Mouse (Mus musculus) Patski (cell line): Measurements from ENCODE around the gene Slc44a3. TPM values are rescaled to one million over a fixed set of nuclear protein-coding genes. Genes with fewer than 3 reads are reported as not detected.
A peak's percentile ranks its signal among the peaks of the same experiment; 100 is the strongest.

Experiments used
- ATAC-seq: fragments of 100-300 bp; one replicate; pipeline ENCODE4 v1.8.0; 2021
- CTCF ChIA-PET: fragments of 350-600 bp; sonication (Branson Sonifier 250); formaldehyde crosslinking; loops from one replicate; lab custom pipeline; 2022; ENCODE audit warnings: inconsistent platforms; lab: Charles Lee
- POLR2A ChIA-PET: fragments of 350-600 bp; sonication (Branson Sonifier 250); formaldehyde crosslinking; loops from one replicate; lab custom pipeline; 2022; ENCODE audit warnings: antibody characterized with exemption, inconsistent platforms; lab: Charles Lee
- DNase-seq: peaks from one replicate; pipeline ENCODE4 v3.0.0-alpha.2; 2011; ENCODE audit warnings: low read depth, low spot score
- H3K27me3 ChIP-seq: fragments of 371-371 bp; one replicate; pipeline ENCODE4 v1.5.1; 2021
- CTCF ChIP-seq: fragments of 100-300 bp; IDR thresholded peaks from one replicate; pipeline ENCODE4 v1.5.1; 2021
- in situ Hi-C: fragments of 300-500 bp; cut with MboI; formaldehyde crosslinking; loops from 3 replicates; pipeline ENCODE4 v1.11.1; 2018; ENCODE audit warnings: low pct_unique_long_range_greater_than_20kb, mixed read lengths
- polyA plus RNA-seq: library from polyadenylated mRNA; unstranded; gene quantifications from one replicate; pipeline ENCODE4 v1.2.3, GENCODE M21; 2021

Gene Slc44a3
- polyA plus RNA-seq, 1 experiment from 2014 or later = 0.24 TPM

DNA sequence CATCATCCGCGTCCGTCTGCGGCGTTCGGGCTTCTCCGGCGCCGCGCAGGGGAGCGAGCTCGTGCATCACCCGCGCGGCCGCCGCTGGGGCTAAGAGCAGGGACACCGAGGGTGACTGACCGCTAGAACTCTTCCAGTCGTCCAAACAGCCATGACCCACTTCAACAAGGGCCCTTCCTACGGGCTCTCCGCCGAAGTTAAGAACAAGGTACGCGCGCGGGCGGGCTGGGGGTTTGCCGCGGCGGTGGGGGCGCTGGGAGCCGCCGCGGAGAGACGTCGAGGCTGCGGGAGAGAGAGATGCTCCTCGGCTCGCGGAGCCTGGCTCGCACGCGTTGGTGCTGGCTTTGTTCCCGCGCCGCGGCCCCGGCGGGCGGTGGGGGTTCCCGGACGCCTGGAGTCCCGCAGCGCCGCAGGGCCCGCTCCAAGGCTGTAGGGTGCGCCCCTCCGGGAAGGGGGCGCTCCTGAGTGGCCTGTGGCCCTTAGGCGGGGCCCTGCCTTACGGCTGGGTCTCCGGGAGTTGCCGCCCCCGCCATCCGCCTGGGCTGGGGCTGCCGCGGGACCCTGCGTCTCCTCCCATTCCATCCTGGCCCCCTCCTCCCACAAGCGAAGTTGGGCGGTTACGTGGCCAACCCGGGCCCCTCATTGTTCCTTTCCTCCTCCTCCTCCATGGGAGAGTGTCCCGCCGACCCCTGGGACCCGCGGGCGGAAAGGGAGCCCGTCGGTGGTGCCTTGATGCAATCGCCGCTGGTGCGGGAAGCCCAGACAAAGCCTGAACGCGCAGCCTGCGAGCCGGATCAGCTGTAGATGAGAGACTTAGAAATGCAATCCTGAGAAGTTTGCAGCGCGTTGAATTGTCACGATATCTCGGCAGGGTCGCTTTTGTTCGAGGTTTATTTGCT is 105.3 kb downstream of the Slc44a3 start:
- in situ Hi-C loops = loop anchor here (5.0 kb wide), 1 partner anchor 110 kb away; no protein-coding TSS in a partner anchor
- no peaks in the 10 kb centered on the region for H3K27me3 ChIP-seq
- DNase-seq (peak; percentile 44), ATAC-seq (peak; percentile 76)
- POLR2A ChIA-PET = interaction anchor here (0.6 to 3.6 kb wide), 8 partner anchors 18 to 78 kb away, joined by 3 to 19 read pairs (median 4); no protein-coding TSS in a partner anchor
- TF ChIP-seq CTCF = no peak
- CTCF ChIA-PET = interaction anchor here (1.2 to 2.2 kb wide), 4 partner anchors 54 to 106 kb away, joined by 3 to 13 read pairs (median 4); no protein-coding TSS in a partner anchor

DNA sequence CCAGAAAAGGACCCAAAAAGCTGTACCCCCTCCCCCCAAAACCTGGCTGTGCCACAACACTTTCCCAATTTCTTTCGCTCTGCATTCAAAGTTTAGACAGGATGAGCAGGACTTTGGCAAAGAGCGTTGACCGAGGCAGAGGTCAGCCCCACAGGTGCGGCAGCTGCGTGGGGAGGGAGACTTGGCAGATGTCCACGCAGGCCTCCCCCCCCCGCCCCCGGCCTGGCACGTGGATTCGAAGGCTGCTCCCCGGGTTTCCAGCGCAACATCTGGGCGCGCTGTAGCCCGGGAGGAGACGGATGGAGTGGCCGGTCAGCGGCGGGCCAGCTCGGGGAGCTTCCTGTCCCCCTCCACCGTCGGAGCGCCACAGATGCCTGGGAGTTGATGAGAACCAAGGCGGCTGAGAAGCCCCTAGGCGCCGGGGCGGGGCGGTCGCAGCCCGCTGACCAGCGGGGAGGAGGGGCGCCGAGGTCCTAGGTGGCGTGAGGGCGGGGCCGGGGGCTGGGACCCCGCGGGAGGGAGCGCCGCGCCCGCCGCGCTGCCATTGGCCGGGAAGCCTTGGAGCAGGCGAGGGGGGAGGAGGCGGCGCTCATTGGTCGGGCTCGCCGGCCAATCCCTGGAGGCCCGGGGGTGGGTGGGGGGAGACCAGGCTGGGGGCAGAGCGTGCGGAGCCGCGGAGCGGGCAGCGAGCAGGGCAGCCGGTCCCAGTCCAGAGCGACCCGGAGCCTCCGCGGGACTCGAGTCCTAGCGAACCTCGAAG is 106.2 kb downstream of the Slc44a3 start, which contains the start of gene Cnn3:
Cnn3 (plus strand) TSS at position 637 of the 760 bp plus-strand sequence.
- in situ Hi-C loops = loop anchor here (5.0 kb wide), 1 partner anchor 109 kb away; no protein-coding TSS in a partner anchor
- no peak for TF ChIP-seq CTCF
- H3K27me3 ChIP-seq = no peaks in the 10 kb centered on the region
- DNase-seq (peak; percentile 82), ATAC-seq (peak; percentile 89)
- ChIA-PET POLR2A (interaction anchor here (0.6 to 3.6 kb wide), 7 partner anchors 17 to 78 kb away, joined by 3 to 19 read pairs (median 3); no protein-coding TSS in a partner anchor), CTCF (interaction anchor here (1.1 to 1.3 kb wide), 3 partner anchors 10 to 78 kb away, joined by 3 to 4 read pairs (median 4); no protein-coding TSS in a partner anchor)

DNA sequence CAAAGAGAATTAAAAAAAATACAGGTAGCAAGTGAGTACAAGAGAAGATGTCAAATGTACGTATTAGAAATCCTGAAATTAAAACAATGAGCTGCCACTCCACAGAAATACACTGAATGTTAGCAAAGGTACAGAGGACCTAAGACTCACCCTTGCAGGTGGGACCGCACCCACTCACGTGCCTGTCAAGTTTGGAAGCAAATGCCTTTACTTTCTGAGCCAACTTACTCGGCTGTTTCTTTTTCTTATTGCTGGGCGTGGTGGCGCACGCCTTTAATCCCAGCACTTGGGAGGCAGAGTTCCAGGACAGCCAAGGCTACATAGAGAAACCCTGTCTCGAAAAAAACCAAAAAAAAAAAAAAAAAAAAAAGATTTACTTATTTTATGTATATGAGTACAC is 109.8 kb downstream of the Slc44a3 start:
- in situ Hi-C loops = no loop called here
- POLR2A ChIA-PET = interaction anchor here (0.6 to 1.1 kb wide), 4 partner anchors 25 to 101 kb away, joined by 3 to 4 read pairs (median 3); no protein-coding TSS in a partner anchor
- CTCF ChIA-PET = interaction anchor here (1.1 kb wide), 1 partner anchor 77 kb away, joined by 3 read pairs; no protein-coding TSS in a partner anchor
- ATAC-seq = no peak
- no peak for DNase-seq
- H3K27me3 ChIP-seq = no peaks in the 10 kb centered on the region
- TF ChIP-seq CTCF = no peak

DNA sequence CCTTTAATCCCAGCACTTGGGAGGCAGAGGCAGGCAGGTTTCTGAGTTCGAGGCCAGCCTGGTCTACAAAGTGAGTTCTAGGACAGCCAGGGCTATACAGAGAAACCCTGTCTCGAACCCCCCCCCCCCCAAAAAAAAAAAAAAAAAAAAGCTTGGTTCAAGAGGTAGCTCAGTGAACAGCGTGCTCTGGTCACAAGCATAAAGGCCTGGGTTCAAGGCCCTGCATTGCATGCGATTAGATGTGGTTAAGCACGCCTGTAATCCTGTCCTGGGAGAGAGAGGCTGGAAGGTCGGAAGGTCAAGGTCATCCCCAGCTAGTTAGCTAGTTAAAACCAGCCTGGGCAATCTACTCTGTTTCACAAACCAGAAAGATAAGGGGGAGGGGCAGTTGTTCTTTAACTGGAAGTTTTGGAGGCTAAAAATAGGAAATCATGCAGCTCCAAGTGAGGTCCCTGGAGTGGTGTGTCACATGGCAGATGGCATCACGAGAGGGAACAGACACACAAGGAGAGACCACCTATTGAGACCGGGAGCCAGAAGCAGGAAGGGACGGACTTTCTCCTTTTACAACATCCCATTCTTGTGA is 113.3 kb downstream of the Slc44a3 start:
- POLR2A ChIA-PET = interaction anchor here (0.6 to 1.2 kb wide), 3 partner anchors 9 to 1510 kb away, joined by 3 to 4 read pairs (median 4); no protein-coding TSS in a partner anchor
- no peaks in the 10 kb centered on the region for H3K27me3 ChIP-seq
- no peak for TF ChIP-seq CTCF
- no peak for DNase-seq
- ATAC-seq = no peak
- CTCF ChIA-PET = interaction anchor here (0.8 to 1.6 kb wide), 4 partner anchors 12 to 111 kb away, joined by 3 to 7 read pairs (median 3); no protein-coding TSS in a partner anchor
- in situ Hi-C loops = no loop called here

DNA sequence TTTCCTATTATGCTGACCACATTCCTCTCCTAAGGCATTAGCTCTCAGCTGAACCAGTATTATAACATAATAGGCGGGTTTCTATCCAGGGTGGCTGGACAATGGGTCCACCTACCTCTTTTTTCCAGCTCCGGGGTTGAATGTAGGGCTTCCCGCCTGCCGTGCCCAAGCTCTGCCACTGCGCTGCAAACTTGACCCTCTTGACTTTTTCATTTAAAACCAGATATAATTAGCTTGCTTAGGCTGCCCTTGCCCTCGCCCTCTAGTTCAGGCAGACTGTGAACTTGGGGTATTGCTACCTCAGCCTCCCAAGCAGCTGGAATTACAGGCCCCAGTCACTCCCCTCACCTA is 114.0 kb downstream of the Slc44a3 start:
- ATAC-seq (no peak), DNase-seq (no peak)
- H3K27me3 ChIP-seq = no peaks in the 10 kb centered on the region
- in situ Hi-C loops = no loop called here
- ChIA-PET POLR2A (interaction anchor here (0.8 kb wide), 1 partner anchor 84 kb away, joined by 4 read pairs; no protein-coding TSS in a partner anchor), CTCF (interaction anchor here (0.6 to 1.4 kb wide), 7 partner anchors 11 to 122 kb away, joined by 3 to 7 read pairs (median 3); no protein-coding TSS in a partner anchor)
- no peak for TF ChIP-seq CTCF

DNA sequence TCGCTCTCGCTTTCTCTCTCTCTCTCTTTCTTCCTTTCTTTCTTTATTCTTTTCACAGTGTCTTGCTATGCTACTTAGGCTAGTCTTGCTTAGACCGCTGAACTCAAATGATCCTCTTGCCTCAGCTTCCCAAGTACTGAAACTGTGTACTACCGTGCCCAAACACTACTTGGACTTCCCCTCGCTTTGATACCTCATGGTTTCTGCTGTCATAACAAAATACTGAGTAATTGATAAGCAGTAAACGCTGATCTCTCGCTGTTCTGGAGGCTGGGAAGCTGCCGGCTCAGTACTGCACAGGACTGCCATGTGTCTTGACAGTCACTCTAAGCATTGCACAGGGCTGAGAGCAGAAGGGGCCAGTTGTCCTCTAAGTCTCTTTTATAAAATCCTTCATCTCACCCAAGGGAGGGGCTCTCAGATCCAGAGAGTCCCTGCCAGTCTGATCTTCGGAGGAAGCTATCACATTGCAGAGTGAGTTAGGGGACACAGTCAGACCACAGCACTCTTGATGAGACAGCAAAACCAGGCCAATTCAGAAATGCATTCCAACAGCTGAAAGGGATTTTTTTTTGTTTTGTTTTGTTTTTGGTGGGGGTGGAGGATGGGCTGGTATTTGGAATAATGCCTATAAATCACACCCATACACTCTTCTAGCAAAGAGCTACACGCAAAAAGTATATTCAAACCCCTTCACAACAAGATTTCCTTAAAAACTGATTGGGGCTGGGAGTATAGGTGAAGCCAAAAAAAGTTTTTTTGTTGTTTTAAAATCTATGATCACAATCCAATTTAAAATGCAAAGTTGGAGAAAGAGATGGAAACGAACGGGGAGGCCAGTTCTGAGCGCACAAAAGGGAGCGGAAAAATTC is 114.6 kb downstream of the Slc44a3 start:
- CTCF ChIA-PET = interaction anchor here (0.6 to 1.4 kb wide), 7 partner anchors 11 to 122 kb away, joined by 3 to 7 read pairs (median 3); no protein-coding TSS in a partner anchor
- DNase-seq (no peak), ATAC-seq (no peak)
- in situ Hi-C loops = no loop called here
- TF ChIP-seq CTCF = no peak
- POLR2A ChIA-PET = interaction anchor here (0.6 kb wide), 1 partner anchor 78 kb away, joined by 5 read pairs; no protein-coding TSS in a partner anchor
- no peaks in the 10 kb centered on the region for H3K27me3 ChIP-seq

DNA sequence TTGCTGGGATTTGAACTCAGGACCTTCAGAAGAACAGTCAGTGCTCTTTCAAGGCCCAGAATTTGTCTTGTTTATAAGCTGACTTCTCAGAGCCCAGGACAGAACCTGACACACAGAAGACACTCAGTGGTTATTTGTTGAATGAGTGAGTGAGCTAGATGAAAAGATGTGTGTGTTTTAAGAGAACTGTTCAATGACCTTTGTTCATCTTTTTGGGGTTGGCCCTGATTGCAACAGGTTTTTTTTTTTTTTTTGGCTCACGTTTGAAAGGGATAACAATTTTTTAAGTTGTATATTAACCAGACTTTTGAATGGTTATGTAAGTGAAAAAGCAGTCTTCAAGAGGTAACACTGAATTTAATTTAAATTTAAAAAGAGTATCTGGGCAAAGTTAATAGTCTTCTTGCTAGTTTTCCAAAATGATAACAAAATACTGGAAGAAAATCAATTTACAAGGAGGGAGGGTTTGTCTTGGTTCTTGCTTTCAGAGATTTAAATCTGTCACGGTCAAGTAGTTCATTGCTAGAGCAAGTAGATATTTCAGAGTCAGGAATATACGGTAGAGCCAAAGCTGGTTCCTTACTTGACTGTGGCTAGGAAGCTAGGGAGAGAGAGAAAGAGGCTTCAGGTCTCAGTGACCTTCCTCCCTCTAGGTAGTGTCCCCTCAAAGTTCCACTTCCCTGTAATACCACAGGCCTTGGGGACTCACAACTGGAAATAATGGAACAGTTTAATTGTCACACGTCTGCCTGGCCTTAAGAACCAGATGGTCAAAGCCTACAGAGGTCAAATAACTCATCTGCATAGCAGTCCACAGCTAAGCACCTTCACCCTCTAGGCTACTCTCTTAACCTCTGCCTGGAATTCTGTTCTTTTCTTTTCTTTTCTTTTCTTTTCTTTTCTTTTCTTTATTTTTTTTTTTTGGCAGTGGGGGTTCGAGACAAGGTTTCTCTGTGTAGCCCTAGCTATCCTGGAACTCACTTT is 115.7 kb downstream of the Slc44a3 start:
- no peak for TF ChIP-seq CTCF
- POLR2A ChIA-PET = interaction anchor here (0.6 kb wide), 1 partner anchor 432 kb away, joined by 6 read pairs; no protein-coding TSS in a partner anchor
- CTCF ChIA-PET = interaction anchor here (1.2 to 1.8 kb wide), 3 partner anchors 9 to 67 kb away, joined by 3 to 4 read pairs (median 4); no protein-coding TSS in a partner anchor
- ATAC-seq (no peak), DNase-seq (no peak)
- H3K27me3 ChIP-seq = no peaks in the 10 kb centered on the region
- in situ Hi-C loops = no loop called here
